Mouse (Mus musculus): ENCODE data around the gene Cbx7. TPM values are rescaled to one million over a fixed set of nuclear protein-coding genes. Genes with fewer than 3 reads are reported as not detected.

The Cbx7 gene
- polyA plus RNA-seq, 1 experiment from 2014 or later, result 2.0 TPM

DNA sequence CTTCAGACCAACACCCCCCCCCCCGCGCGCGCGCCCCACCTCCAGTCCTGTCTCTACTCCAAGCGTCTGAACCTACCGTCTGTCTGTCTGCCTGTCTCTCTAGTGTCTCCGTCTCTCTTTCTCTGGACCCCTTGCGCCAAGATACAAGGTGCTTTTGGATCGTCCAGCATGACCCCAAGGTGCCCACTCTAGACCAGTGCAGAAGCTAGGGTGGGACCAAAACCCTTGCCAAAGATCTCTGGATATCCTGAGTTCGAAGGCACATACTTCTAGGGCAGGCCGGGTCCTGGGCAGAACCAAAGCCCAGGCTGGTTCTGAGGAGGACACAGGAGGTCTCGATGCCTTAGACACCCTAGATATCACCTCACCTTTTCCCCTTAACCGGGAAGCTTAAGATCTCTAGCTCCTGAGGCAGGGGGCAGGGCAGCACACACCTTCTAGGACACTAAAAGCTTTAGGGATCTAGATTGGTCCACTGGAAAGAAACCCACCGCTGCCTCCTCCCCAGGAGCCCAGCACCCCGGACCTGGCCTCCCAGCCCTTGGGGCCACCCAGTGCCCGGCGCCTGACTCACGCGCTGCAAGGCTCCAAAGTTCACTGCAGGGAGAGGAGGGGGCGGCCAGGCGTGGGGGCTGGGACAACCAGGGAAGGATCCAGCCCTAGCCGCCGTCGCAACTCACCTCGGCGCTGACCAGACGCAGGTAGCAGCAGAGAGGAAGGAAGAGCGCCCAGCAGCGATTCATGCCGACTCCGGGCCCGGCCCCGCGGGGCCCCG is 42.5 kb upstream of the Cbx7 start:
- H3K36me3 ChIP-seq (ENCODE audit: control insufficient read depth, insufficient read depth, low read length), result no peaks in the 10 kb centered on the region
- WGBS, result 2% methylated on average over 36 of the region's 36 CpGs
- no peaks in the 10 kb centered on the region for H3K9me3 ChIP-seq (ENCODE audit: control insufficient read depth, low read length)
- H3K27me3 ChIP-seq (ENCODE audit: control insufficient read depth, insufficient read depth, low read length), result peaks cover 56% of the 10 kb centered on the region
- H3K27ac ChIP-seq (ENCODE audit: low read depth, low read length), result peak overlapping the region; percentile 42; the same call in 1 of the 2 replicates
- H3K4me3 ChIP-seq (ENCODE audit: low read length), result peak overlapping the region; percentile 67
- peaks cover 31% of the 10 kb centered on the region; the same call in 1 of the 2 replicates for H3K4me1 ChIP-seq (ENCODE audit: control insufficient read depth, insufficient read depth, low read length)
- ATAC-seq (ENCODE audit: low FRiP score, low TSS enrichment), result peak; percentile 1; the same call in 1 of the 2 replicates
- H3K9ac ChIP-seq (ENCODE audit: low read depth, low read length), result peak overlapping the region; percentile 82
- H3K4me2 ChIP-seq (replicated peaks; ENCODE audit: low read depth, low read length), result peak overlapping the region; percentile 99

DNA sequence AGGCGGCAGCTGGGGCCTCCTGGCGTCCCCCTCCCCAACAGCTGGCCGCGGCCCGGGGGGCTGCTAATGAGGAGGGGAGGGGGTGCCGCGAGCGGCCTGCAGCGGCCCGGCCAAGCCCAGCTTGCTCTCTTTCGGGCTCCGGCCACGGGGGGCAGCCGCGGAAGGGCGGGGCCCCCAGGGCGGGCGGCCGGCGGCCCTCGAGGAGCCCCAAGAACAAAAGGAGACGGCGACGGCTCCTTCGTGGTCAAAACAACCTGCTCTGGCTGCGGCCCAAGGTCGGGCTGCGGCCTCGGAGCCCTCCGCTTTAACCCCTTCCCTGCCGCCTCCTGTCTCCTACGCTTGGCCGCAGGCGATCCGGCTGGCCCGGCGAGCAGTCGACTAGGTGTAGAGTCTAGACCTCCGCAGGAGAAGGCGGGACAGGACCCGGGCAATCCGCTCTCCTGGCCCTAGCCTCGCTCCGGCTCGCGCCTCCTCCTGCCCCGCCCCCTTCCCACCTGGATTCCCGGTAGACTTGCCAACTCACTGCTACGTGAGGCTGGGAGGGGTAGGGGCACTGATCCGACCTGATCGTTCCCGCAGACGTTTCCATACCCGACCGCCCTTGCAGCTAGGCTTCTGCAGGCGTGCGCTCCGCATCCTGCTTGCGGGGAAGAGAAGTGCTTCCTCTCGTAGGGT is 41.7 kb upstream of the Cbx7 start:
- Histone ChIP-seq H3K36me3 (ENCODE audit: control insufficient read depth, insufficient read depth, low read length) (no peaks in the 10 kb centered on the region), H3K27ac (ENCODE audit: low read depth, low read length) (peak overlapping the region; percentile 39; the same call in 1 of the 2 replicates), H3K9ac (ENCODE audit: low read depth, low read length) (peak overlapping the region; percentile 82), H3K9me3 (ENCODE audit: control insufficient read depth, low read length) (no peaks in the 10 kb centered on the region), H3K27me3 (ENCODE audit: control insufficient read depth, insufficient read depth, low read length) (peaks cover 56% of the 10 kb centered on the region), H3K4me2 (replicated peaks; ENCODE audit: low read depth, low read length) (peak overlapping the region; percentile 99), H3K4me3 (ENCODE audit: low read length) (peak overlapping the region; percentile 67), H3K4me1 (ENCODE audit: control insufficient read depth, insufficient read depth, low read length) (peaks cover 31% of the 10 kb centered on the region; the same call in 1 of the 2 replicates)
- peak; percentile 74 for ATAC-seq (ENCODE audit: low FRiP score, low TSS enrichment)
- WGBS, result 0% methylated on average over 30 of the region's 60 CpGs

DNA sequence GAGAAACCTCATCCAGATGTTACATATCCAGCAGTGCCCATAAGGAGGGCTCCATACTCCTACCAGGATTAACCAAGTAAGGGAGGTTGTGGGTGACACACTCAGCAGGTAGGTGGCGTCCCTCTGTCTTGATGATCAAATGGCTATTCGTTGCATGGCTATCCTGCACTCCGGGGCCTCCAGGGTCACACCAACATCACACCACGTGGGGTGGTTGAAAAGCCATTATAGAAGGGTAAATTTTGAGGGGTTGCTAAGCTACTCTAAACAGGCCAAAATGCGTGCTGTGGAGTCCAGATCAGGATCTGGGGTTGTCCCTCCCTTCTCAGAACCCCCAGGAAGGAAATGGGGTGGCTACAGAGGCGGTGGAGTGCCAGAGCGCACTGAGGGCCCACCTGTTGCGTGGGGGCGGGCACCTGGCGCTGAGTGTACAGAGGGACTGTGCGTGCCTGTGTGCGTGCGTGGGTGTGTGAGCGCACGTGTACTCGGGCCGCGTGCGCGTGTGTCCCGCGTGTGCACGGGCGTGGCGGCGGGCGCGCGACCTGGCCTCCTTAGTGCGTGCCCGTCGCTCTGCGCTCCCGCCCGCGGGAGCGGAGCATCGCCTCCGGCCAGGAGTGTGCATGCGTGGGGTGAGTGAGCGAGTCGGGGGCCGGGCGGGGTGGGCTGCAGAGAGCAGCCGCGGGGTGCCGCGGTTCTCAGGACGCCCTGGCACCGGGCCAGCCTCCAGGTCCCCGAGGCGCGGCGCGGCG is 41.0 kb upstream of the Cbx7 start:
- 2% methylated on average over 32 of the region's 56 CpGs for WGBS
- Histone ChIP-seq H3K27ac (ENCODE audit: low read depth, low read length) (peak overlapping the region; percentile 39; the same call in 1 of the 2 replicates), H3K4me3 (ENCODE audit: low read length) (peak overlapping the region; percentile 67), H3K27me3 (ENCODE audit: control insufficient read depth, insufficient read depth, low read length) (peaks cover 56% of the 10 kb centered on the region), H3K9ac (ENCODE audit: low read depth, low read length) (peak overlapping the region; percentile 82), H3K36me3 (ENCODE audit: control insufficient read depth, insufficient read depth, low read length) (no peaks in the 10 kb centered on the region), H3K4me2 (replicated peaks; ENCODE audit: low read depth, low read length) (peak overlapping the region; percentile 99), H3K4me1 (ENCODE audit: control insufficient read depth, insufficient read depth, low read length) (peaks cover 31% of the 10 kb centered on the region; the same call in 1 of the 2 replicates), H3K9me3 (ENCODE audit: control insufficient read depth, low read length) (no peaks in the 10 kb centered on the region)
- peak; percentile 8 for ATAC-seq (ENCODE audit: low FRiP score, low TSS enrichment)

DNA sequence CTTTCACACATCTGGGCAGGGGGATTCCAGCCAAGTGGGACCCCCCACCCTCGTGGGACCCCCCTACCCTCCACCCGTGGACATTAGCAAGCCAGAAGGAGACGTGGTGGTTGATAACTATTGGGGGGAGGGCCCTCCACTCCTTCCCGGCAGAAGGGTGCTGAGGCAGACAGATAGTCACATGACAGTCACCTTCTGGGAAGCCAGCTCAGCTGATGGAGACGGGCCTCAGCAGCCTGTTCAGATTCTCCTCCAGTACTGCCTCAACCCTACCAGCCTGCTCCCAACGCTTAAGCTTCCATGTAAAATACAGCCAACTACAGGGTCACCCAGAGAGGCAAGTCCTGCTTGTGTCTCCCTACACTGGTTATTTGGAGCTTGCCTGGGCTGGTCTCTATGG is 40.3 kb upstream of the Cbx7 start:
- ATAC-seq (ENCODE audit: low FRiP score, low TSS enrichment), result no peak
- no peaks in the 10 kb centered on the region for H3K36me3 ChIP-seq (ENCODE audit: control insufficient read depth, insufficient read depth, low read length)
- H3K27me3 ChIP-seq (ENCODE audit: control insufficient read depth, insufficient read depth, low read length), result peaks cover 56% of the 10 kb centered on the region
- H3K4me1 ChIP-seq (ENCODE audit: control insufficient read depth, insufficient read depth, low read length), result peaks cover 31% of the 10 kb centered on the region; the same call in 1 of the 2 replicates
- peak overlapping the region; percentile 67; the same call in 1 of the 2 replicates for H3K4me3 ChIP-seq (ENCODE audit: low read length)
- H3K9ac ChIP-seq (ENCODE audit: low read depth, low read length), result no peak overlapping the region
- no peak overlapping the region for H3K27ac ChIP-seq (ENCODE audit: low read depth, low read length)
- no peaks in the 10 kb centered on the region for H3K9me3 ChIP-seq (ENCODE audit: control insufficient read depth, low read length)
- peak overlapping the region; percentile 99 for H3K4me2 ChIP-seq (replicated peaks; ENCODE audit: low read depth, low read length)
- 25% methylated on average over 6 of the region's 6 CpGs for WGBS

DNA sequence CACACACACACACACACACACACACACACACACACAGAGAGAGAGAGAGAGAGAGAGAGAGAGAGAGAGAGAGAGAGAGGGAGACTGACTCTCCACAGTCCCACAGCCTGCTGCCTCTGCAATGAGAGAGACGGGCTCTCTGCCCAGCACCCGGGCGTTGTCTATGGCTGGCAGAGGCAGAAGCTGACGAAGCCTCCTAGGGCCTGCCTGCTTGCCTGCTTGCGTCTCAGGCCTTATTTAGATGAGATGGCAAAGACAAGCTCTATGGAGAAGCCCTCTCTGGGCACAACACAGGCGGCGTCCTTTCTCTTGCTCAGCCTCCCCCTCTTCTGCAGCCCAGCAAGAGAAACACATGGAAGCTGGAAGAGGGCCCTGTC is 39.3 kb upstream of the Cbx7 start:
- Histone ChIP-seq H3K4me1 (ENCODE audit: control insufficient read depth, insufficient read depth, low read length) (peaks cover 31% of the 10 kb centered on the region; the same call in 1 of the 2 replicates), H3K9me3 (ENCODE audit: control insufficient read depth, low read length) (no peaks in the 10 kb centered on the region), H3K9ac (ENCODE audit: low read depth, low read length) (no peak overlapping the region), H3K36me3 (ENCODE audit: control insufficient read depth, insufficient read depth, low read length) (no peaks in the 10 kb centered on the region), H3K27ac (ENCODE audit: low read depth, low read length) (no peak overlapping the region), H3K4me2 (replicated peaks; ENCODE audit: low read depth, low read length) (no peak overlapping the region), H3K27me3 (ENCODE audit: control insufficient read depth, insufficient read depth, low read length) (peaks cover 46% of the 10 kb centered on the region), H3K4me3 (ENCODE audit: low read length) (no peak overlapping the region)
- no peak for ATAC-seq (ENCODE audit: low FRiP score, low TSS enrichment)
- 26% methylated on average over 7 of the region's 7 CpGs for WGBS

DNA sequence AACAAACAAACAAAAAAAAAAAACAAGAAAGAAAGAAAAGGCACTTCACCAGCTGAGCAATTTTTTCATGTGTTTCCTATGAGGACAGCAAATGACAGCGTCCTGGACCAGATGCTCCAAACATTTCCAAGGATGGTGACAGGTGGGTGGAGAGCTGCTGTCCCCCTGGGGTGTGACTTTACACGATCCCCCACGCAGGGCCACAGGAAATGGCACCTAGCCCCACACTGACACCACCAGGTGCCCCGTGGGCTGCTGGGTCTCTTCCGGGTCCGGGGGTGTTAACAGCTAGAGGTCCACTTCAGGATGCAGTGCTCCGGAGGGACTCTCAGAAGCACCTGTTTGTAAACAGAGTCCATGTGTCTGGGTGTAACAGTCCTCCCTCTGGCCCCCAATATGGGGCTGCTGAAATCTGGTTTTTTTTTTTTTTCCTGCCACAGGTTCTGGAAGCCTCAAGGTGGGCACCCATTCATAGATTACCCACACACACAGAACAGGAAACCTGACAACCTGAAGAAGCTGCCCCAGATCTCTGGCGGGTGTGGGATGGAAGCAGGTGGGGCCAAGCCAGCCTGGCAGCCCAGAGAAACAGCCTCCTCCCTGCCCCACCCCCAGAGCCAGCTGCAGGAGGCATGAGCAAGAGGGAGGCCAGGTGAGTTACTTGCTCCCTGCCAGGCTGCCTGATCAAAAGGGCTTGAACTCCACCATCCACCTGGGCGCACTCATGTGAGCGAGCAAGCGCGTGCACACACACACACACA is 38.7 kb upstream of the Cbx7 start:
- no peak for ATAC-seq (ENCODE audit: low FRiP score, low TSS enrichment)
- H3K27ac ChIP-seq (ENCODE audit: low read depth, low read length), result no peak overlapping the region
- H3K9me3 ChIP-seq (ENCODE audit: control insufficient read depth, low read length), result no peaks in the 10 kb centered on the region
- H3K36me3 ChIP-seq (ENCODE audit: control insufficient read depth, insufficient read depth, low read length), result no peaks in the 10 kb centered on the region
- H3K4me3 ChIP-seq (ENCODE audit: low read length), result no peak overlapping the region
- H3K4me2 ChIP-seq (replicated peaks; ENCODE audit: low read depth, low read length), result no peak overlapping the region
- H3K9ac ChIP-seq (ENCODE audit: low read depth, low read length), result no peak overlapping the region
- H3K27me3 ChIP-seq (ENCODE audit: control insufficient read depth, insufficient read depth, low read length), result peaks cover 41% of the 10 kb centered on the region
- 45% methylated on average over 12 of the region's 12 CpGs for WGBS
- H3K4me1 ChIP-seq (ENCODE audit: control insufficient read depth, insufficient read depth, low read length), result peaks cover 30% of the 10 kb centered on the region; the same call in 1 of the 2 replicates

DNA sequence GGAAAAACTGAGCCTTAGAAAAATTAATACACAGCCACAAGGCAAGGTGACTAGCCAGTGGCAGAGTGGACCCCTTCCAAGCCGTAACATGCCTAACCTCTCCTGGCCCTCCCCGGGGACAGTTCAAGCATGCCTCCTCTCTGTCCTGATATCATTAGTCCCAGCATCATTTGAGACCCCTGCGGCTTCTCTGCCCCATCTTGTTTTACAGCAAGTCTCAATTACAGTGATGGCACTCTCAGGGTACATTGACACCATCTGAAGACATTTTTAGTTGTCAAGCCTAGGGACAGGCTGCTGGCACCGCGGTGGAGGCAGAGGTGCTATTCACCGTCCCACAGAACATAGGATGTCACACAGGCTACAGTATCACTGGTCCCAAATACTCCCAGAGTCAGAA is 37.5 kb upstream of the Cbx7 start:
- no peaks in the 10 kb centered on the region for H3K9me3 ChIP-seq (ENCODE audit: control insufficient read depth, low read length)
- peaks cover 24% of the 10 kb centered on the region; the same call in 1 of the 2 replicates for H3K4me1 ChIP-seq (ENCODE audit: control insufficient read depth, insufficient read depth, low read length)
- ATAC-seq (ENCODE audit: low FRiP score, low TSS enrichment), result no peak
- no peak overlapping the region for H3K4me2 ChIP-seq (replicated peaks; ENCODE audit: low read depth, low read length)
- peaks cover 30% of the 10 kb centered on the region for H3K27me3 ChIP-seq (ENCODE audit: control insufficient read depth, insufficient read depth, low read length)
- H3K27ac ChIP-seq (ENCODE audit: low read depth, low read length), result no peak overlapping the region
- no peak overlapping the region for H3K9ac ChIP-seq (ENCODE audit: low read depth, low read length)
- 75% methylated on average over 6 of the region's 6 CpGs for WGBS
- H3K4me3 ChIP-seq (ENCODE audit: low read length), result no peak overlapping the region
- no peaks in the 10 kb centered on the region for H3K36me3 ChIP-seq (ENCODE audit: control insufficient read depth, insufficient read depth, low read length)

DNA sequence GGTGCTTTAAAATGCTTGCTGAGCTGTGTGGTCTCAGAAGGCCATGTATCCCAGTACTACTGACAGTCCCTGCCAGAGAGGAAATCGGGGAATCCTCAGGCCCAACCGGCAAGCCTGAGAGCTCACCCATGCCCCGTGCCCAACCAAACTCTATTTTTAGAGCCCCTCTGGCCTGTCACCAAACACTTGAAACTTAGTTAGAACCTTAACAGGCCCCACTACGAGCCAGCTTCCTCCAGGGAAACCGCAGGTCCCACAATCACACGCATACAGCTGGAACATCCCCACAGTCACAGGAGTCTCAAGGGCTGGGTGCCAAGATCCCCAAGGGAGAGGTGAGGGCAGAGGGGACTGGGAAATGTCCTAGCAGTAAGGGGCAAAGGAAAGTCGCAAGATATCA is 35.2 kb upstream of the Cbx7 start:
- no peak overlapping the region for H3K27ac ChIP-seq (ENCODE audit: low read depth, low read length)

More for the DNA sequence above, 35.2 kb upstream of the Cbx7 start:
- Histone ChIP-seq H3K36me3 (ENCODE audit: control insufficient read depth, insufficient read depth, low read length) (no peaks in the 10 kb centered on the region), H3K4me2 (replicated peaks; ENCODE audit: low read depth, low read length) (no peak overlapping the region), H3K9me3 (ENCODE audit: control insufficient read depth, low read length) (no peaks in the 10 kb centered on the region), H3K27me3 (ENCODE audit: control insufficient read depth, insufficient read depth, low read length) (peaks cover 7% of the 10 kb centered on the region; the same call in 1 of the 2 replicates), H3K4me3 (ENCODE audit: low read length) (no peak overlapping the region), H3K9ac (ENCODE audit: low read depth, low read length) (no peak overlapping the region), H3K4me1 (ENCODE audit: control insufficient read depth, insufficient read depth, low read length) (peaks cover 11% of the 10 kb centered on the region; the same call in 1 of the 2 replicates)
- 78% methylated on average over 7 of the region's 7 CpGs for WGBS
- ATAC-seq (ENCODE audit: low FRiP score, low TSS enrichment), result no peak
